Mouse (Mus musculus) lung, postnatal 0 days (tissue): ENCODE data around the gene Wdr86.

ENCODE experiments used
- CTCF ChIP-seq: IDR thresholded peaks from 2 replicates; pipeline ENCODE4 v1.5.1; 2016; ENCODE audit warnings: antibody characterized with exemption, mild to moderate bottlenecking
- EP300 ChIP-seq: IDR thresholded peaks from 2 replicates; pipeline ENCODE4 v1.6.1; 2016; ENCODE audit warnings: antibody characterized with exemption, mild to moderate bottlenecking, control low read depth

DNA sequence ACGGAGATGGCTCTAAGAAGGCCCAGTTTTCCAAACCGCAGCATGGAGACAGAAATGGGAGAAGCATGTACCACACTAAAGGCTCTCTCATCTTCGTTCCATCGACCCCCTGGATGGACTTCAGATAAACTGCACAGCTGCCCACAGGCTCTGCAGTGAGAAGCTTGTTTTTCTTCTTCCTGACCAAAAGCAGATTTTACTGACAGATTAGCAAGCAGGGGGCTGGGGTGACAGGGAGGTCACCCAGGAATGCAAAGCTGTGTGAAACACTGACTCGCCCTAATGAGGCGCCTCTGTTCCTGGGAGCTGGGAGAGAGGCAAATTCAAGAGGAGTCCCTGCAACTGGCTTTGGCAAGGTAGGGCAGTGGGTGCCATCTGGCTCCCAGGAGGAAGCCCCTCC lies 17.0 kb upstream of the Wdr86 start:
- no peak for TF ChIP-seq CTCF
- no peak for TF ChIP-seq EP300
